Mouse (Mus musculus): ENCODE measurements at regions not wholly inside any gene's neighbourhood (a gene's known extent, or its start where the extent isn't known, plus 50 kb on each side); places are given as distances from the start of the nearest gene placed in this dataset.
A peak's percentile ranks its signal among the peaks of the same experiment; 100 is the strongest.

- DNase-seq (ENCODE audit: low spot score in 2 of 2) = no peak
These were observed 86.4 kb downstream of the Anapc4 start for GRCm38 (mm10) chr5:52920251-52920650.

GRCm38 (mm10) chr5:52920722-52921264 lies 87.0 kb downstream of the Anapc4 start:
- no peak for DNase-seq (ENCODE audit: low spot score in 2 of 2)

GRCm38 (mm10) chr5:52925006-52925405 lies 91.2 kb downstream of the Anapc4 start:
- DNase-seq (ENCODE audit: low spot score in 2 of 2) = no peak

GRCm38 (mm10) chr5:52929690-52930089 lies 95.9 kb downstream of the Anapc4 start:
- DNase-seq (ENCODE audit: low spot score in 2 of 2) = no peak

DNA sequence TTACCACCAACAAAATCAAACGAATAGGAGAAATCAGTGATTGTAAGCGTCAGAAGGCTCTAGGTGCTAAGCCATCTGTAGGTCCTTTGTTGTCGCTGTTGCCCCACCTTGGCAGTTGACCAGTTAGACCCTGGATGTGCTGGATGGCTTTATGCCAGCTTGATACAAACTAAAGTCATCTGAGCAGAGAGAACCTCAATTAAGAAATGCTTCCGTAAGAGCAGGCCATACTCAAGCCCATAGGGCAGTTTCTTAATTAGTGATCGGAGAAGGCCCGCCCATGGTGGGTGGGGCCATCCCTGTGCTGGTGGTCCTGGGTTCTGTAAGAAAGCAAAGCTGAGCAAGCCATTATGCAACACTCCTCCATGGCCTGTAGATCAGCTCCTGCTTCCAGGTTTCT lies 99.5 kb downstream of the Anapc4 start:
- no peak for DNase-seq (ENCODE audit: low spot score in 2 of 2)

- DNase-seq (ENCODE audit: low spot score in 2 of 2) = no peak
These were observed 100.3 kb upstream of the Slc34a2 start for GRCm38 (mm10) chr5:52937626-52938025.

- DNase-seq (ENCODE audit: low spot score in 2 of 2) = no peak
These were observed 97.9 kb upstream of the Slc34a2 start for GRCm38 (mm10) chr5:52939994-52940393.

DNA sequence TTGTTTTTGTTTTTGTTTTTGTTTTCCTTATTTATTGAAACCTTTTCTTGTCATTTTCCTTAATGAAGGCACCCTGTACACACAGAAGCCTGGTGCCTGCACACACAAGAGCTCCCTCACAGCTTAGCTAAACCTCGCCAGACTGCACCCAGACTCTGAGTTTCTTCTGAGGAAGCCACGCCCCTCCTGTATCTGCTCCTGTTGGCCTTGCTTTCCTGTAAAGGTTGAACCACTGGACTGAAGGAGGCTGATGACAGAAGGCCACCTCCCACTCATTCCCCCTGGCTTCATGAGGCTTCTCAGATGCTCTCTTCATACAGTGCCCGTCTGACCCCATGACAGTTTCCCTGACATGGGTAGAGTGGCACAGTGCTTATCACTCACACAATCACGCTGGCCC lies 97.2 kb upstream of the Slc34a2 start:
- DNase-seq (ENCODE audit: low spot score in 2 of 2) = peak in 1 of 2 experiments; percentile 11

GRCm38 (mm10) chr5:52953875-52954274 lies 84.0 kb upstream of the Slc34a2 start:
- DNase-seq (ENCODE audit: low spot score in 2 of 2) = no peak

GRCm38 (mm10) chr5:52954713-52955112 lies 83.2 kb upstream of the Slc34a2 start:
- no peak for DNase-seq (ENCODE audit: low spot score in 2 of 2)

- no peak for DNase-seq (ENCODE audit: low spot score in 2 of 2)
These were observed 73.7 kb upstream of the Slc34a2 start for GRCm38 (mm10) chr5:52964209-52964608.

- DNase-seq (ENCODE audit: low spot score in 2 of 2) = no peak
These were observed 66.1 kb upstream of the Slc34a2 start for GRCm38 (mm10) chr5:52971811-52972210.

DNA sequence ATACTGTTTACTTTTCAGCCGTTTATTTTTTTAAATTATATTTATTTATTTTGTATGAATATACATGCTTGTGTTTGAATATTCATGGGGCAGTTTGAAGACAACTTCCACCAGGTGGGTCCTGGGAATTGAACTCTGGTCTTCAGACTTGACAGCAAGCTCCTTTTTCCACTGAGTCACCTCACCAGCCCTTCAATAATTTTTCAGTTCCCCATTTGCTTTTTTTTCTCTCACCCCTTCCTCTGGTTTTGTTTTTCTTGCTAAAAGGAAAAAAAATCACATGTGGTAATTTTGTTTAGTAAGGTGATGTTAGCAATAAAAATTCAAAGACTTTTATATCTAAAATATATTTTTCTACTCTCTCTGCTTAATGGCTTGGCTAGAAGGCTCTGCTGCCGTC lies 64.9 kb upstream of the Slc34a2 start:
- DNase-seq (ENCODE audit: low spot score in 2 of 2) = no peak

DNA sequence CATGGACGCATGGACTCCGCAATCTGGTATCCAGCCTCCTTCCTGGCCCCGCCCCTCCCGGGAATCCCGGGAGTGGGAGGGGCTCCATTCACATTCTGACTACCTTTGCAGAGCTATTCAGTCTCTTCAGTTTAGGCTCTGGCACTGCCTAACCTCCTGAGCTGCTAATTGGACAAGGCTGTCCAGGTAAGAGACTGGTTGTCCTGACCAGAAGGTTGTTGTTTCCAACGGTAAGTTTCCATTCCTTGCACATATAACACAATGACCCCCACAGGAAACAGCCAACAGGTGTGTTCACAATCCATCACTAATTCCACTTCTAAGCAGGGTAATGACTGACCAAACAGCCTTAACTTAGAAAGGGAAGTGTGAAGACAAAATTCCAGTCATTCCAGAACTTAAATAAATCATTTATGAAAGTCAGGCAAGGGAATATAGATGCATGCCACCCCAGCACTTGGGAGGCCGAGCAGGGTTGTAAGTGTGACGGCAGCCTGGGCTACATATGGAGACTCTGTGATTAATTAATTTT lies 62.3 kb upstream of the Slc34a2 start:
- no peak for DNase-seq (ENCODE audit: low spot score in 2 of 2)

DNA sequence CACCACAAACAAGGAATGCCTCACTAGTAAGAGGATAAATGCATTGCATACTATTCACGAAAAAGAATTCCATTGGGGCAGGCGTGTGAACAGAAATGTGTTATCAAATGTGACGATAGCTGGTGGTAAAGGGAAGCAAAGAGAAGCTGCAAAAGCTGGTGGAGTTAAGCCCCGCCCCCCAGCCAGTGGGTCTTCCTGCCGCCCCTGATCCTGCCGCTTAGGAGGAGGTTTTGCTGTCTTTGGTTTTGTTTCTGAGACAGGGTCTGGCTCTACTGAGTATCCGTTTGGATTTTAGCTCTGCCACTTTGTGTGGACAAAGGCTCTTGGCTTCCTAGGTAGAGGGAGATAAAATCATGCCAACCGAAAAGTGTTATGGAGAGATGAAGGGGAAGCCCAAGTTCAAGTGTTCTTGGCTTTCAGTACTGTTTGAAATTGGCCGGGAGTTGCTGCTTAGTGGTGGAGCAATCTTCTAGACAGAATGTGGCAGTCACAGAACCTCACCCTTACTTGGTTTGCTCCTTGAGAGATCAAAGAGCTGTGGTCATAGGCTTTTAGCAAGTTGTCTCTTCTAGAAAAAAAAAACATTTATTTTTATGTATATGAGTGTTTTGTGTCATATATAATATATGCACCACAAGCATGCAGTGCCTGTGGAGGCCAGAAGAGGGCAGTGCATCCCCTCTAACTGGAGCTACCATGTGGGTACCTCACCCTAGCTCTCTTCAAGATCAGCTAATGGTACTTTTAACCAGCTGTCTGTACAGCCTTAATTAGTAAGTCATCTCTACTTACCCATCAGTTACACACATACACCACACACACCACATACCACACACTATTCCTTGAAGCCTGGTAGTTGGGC lies 59.8 kb upstream of the Slc34a2 start:
- DNase-seq (ENCODE audit: low spot score in 2 of 2) = no peak

- no peak for DNase-seq (ENCODE audit: low spot score in 2 of 2)
These were observed 58.4 kb upstream of the Slc34a2 start for GRCm38 (mm10) chr5:52979458-52979857.

GRCm38 (mm10) chr5:52982056-52982455 lies 55.8 kb upstream of the Slc34a2 start:
- no peak for DNase-seq (ENCODE audit: low spot score in 2 of 2)

GRCm38 (mm10) chr5:52982741-52983140 lies 55.1 kb upstream of the Slc34a2 start:
- no peak for DNase-seq (ENCODE audit: low spot score in 2 of 2)

All from urinary bladder, postnatal 36 days (tissue).